Mouse (Mus musculus): ENCODE data around the gene Rtn4.

DNA sequence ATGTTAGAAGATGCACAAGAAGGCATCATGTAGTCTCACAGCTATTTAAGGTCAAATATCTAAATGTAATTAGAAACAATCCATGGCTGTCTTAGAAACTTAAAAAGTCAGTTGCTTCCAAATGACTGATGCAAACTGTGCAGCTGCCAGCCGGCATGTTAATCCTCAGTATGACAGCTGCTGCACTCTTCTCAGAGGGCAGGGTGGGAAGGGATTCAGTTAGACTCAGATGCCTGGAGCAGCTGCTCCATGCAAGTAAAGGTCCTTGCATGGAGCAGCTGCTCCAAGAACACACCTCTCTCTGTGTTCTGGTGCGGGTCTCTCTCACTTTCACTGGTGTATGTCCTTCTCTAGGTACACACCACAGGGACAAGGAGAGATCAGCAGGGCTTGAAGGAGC lies 81.5 kb downstream of the Rtn4 start:
- TF ChIP-seq CTCF (IDR thresholded peaks at IDR 0.05) (no peak), POLR2A (IDR thresholded peaks at IDR 0.05; ENCODE audit: insufficient read depth, low read depth, low read length) (no peak)

All from heart, adult 2 months (tissue).